Mouse (Mus musculus) mature B cell (primary cell): ENCODE data around the gene Aup1.

Experiments
- in situ Hi-C: fragments of 300-500 bp; cut with MboI; formaldehyde crosslinking; loops from 2 replicates; pipeline ENCODE4 v1.14.3; 2019

Aup1 gene

GRCm38 (mm10) chr6:83029777-83030176, 24.5 kb upstream of the Aup1 start:
- in situ Hi-C loops: no loop called here

DNA sequence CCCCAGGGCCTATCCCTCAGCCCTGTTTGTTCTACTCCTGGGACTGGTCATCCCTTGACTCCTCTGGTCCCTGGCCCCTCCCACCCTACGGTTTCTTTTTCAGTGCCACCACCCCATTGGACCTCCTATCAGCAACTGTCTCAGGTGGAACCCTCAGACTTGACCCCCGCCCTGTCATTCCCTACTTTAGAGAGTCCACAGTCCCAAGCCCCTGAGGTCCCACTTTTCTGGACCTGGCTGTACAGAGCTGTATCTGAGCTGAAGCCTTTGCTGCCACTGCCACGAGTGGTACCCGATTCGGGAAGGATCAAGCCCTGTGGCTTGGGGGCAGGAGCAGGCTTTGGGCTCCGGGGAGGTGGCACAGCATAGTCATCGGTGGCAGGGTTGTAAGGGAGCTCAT, 23.2 kb upstream of the Aup1 start:
- in situ Hi-C loops: no loop called here

DNA sequence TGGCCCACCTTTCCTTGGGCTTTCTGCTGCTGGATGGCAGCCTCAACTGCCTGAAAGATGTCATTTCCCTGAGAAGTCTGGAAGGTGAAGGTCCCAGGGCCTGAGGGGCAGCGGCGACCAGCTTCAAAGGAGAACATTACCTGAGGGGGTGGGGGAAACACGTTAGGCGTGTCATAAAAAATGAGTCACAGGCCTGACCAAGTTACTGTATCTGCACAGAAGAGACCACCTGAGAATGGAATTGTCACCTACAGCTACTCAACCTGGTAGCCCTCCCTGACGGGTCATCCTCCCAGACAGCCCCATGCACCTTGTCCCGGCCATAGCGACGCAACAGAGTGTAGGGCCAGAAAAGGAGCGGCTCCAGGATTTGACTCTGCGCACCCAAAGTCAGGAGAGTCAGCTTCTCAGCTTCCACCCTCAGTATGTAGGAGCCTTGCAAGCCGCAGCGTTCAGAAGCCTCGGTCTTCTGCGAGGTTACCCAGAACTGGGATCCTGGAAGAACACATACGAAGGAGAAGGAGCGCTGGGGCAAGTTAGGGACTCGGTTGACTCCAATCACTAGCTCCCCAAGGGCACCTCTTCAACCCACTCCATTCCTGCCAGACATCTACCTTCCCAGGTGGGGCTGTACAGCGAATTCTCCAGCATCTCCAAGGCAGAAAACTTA, 22.3 kb upstream of the Aup1 start:
- in situ Hi-C loops: no loop called here

DNA sequence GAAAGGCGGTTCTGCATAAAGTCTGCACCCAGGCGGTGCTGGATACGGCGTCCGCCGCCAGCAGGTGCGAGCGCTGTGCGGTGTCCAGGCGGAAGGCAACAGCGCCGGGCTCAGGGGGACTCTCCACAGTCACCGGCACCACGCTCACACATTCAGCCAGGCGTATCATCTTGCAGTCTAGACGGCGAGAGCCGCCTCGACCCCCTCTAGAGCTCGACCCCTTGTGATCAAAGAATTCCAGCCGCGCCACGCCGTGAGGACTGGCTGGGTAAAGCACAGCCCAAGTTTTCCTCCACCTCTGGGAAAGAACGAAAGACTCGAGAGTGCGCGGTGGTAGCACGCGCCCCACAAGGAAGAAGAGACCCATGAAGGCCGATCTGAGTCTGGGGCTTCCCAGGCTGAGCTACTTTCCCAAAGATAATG, 21.5 kb upstream of the Aup1 start:
- in situ Hi-C loops: no loop called here

GRCm38 (mm10) chr6:83033249-83034185, 20.8 kb upstream of the Aup1 start, which contains the start of the genes Dok1 and Loxl3:
Gene Dok1 (minus strand): TSS chr6:83033471.
Gene Loxl3 (plus strand): TSS chr6:83034173.
- in situ Hi-C loops: no loop called here

- in situ Hi-C loops: no loop called here
Measured at GRCm38 (mm10) chr6:83034463-83035055, 19.8 kb upstream of the Aup1 start.

DNA sequence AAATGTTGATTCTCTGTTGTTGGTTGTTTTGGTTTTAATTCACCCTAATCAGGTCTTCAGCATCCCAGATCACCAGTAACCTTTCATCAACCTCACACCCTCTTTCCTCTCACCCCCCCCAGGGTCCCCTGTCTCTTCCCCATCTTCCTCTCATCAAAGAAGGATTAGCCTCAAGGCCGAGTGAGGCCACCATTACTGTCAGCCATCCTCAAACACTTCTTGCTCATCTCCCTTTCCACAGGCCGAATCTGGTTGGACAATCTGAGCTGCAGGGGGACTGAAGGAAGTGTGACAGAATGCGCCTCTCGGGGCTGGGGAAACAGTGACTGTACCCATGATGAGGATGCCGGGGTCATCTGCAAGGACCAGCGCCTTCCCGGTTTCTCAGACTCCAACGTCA, 17.1 kb upstream of the Aup1 start:
- in situ Hi-C loops: no loop called here

DNA sequence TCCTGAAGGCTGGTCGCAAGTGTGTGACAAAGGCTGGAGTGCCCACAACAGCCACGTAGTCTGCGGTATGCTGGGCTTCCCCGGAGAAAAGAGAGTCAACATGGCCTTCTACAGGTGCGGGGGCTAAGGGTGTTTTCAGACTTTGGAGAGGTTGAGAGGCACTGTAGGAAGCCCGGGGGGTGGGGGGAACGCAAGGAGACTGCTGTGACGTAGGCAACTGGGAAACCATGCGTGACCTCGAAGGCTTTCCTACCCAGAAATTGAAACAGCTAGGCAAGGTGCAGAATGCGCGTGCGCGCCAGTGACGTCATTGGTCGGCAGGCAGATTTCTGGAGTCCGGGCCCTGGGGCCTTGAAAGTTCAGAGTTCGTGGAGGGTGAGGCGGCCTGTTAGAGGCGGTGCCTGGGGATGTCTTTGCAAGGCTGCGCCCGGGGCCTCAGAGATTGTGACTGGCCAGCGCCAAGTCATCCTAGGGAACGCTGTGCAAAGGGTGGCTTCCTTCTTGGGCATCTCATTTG, 15.8 kb upstream of the Aup1 start:
- in situ Hi-C loops: no loop called here

DNA sequence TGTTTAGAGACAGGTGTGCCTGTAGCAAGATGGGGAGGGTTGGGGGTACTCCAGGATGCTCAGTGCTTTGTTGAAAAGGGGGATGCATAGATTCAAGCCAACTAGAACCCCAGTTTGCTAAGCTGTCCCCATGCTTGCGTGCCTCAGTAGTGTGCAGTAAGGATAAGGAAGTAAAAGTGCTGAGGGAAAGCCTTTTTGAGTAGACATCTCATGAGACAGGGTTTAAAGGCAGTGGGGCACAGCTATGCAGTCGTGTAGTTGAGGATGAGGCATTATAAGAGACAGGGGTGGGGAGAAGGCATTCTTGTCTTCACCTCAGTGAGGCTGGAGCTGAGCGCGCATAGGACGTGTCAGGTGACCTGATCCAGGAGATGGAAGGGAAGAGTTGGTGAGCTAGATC, 13.7 kb upstream of the Aup1 start:
- in situ Hi-C loops: no loop called here

DNA sequence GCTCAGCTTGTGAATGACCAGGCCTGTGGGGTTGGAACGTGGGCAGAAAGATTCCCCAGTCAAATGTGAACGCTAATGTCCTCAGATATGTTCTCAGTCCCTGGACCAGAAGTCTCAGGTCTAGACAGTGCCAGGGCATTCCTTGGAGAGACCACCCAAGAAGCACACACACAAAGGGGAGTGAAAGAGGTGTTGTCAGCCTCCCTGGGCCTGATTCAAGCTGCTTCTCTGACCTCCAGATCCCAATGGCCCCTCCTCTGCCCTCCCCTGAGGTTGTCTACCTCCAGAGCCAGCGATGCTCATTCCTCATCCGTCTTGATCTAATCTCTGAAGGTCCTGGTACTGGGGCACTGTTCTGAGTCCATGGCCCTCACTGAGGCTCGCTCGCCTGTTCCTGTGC, 10.8 kb upstream of the Aup1 start:
- in situ Hi-C loops: no loop called here

- in situ Hi-C loops: no loop called here
Measured at GRCm38 (mm10) chr6:83043993-83044392, 10.3 kb upstream of the Aup1 start.

DNA sequence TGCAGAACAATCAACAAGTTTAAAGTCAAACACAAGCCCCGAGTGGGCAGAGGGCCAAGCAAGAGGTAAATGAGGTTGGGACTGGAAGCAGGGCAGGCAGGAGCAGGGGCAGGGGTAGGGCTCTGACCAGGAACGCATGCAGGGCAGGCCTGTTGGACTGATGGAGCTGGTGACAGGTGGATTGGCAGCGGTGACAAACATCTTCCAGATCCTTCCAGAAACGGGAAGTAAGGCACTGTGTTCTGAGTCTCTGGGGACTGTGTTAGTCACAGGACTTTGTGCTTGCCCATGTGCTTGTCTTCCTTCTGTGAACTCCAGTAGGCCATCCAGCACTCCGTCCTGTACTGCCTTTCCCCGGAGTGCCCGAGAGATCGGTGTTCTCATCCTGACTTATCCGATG, 9.6 kb upstream of the Aup1 start:
- in situ Hi-C loops: no loop called here

DNA sequence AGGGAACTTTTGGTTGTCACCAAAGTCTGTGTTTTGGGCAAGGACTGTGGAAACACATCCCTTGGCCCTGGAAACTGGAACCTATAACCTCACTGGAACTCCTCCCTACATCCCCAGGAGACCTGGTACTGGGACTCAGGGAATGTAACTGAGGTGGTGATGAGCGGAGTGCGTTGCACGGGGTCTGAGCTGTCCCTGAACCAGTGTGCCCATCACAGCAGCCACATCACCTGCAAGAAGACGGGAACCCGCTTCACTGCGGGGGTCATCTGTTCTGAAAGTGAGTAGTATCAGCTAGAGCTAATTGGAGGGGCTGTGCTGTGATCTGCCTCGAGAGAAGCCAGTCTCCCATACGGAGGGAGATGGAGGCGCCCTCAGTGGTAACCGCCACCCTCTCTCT, 5.0 kb upstream of the Aup1 start:
- in situ Hi-C loops: no loop called here

- in situ Hi-C loops: no loop called here
Measured at GRCm38 (mm10) chr6:83053136-83053960, 973 bp upstream of the Aup1 start.

DNA sequence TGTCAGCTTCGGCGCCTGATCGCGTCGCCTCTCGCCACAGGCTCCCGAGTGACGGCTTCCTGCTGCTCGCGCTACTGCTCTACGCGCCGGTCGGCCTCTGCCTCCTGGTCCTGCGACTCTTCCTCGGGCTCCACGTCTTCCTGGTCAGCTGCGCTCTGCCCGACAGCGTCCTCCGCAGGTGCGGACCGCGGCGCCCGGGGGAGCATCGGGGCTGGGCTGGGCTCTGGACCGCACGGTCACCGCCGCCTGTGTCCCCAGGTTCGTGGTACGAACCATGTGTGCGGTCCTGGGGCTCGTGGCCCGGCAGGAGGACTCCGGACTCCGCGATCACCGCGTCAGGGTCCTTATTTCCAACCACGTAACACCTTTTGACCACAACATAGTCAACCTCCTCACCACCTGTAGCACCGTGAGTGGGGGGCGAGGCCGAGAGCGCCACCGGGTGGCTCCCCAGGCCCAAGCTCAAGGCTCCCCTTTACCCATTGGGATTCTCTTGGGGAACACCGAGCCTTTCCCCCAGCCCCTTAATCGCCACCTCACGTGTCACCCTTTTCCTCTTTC, 630 bp downstream of the Aup1 start, which contains the start of gene Htra2:
Gene Htra2 (minus strand): TSS at position 403 of the 561 bp plus-strand sequence.
- in situ Hi-C loops: no loop called here

GRCm38 (mm10) chr6:83057790-83058189, 3.5 kb downstream of the Aup1 start, which contains the start of gene Dqx1:
Gene Dqx1 (plus strand): TSS chr6:83057844.
- in situ Hi-C loops: no loop called here

DNA sequence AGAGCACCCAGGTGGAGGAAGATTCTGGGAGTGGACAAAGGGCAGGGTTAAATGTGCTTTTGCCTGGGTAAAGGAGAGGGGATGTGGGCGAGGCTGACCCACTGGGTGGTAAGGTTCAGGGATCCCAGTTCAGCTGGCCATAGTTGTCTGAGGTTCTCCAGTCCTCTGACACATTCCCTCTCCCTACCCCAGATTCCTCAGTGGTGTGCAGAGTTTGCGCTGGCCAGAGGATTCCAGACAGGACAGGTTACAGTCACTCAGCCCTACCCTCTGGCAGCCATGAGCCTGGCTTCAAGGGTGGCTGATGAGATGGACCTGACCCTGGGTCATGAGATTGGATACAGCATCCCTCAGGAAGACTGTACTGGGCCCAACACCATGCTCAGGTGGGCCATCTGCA, 4.4 kb downstream of the Aup1 start:
- in situ Hi-C loops: no loop called here

DNA sequence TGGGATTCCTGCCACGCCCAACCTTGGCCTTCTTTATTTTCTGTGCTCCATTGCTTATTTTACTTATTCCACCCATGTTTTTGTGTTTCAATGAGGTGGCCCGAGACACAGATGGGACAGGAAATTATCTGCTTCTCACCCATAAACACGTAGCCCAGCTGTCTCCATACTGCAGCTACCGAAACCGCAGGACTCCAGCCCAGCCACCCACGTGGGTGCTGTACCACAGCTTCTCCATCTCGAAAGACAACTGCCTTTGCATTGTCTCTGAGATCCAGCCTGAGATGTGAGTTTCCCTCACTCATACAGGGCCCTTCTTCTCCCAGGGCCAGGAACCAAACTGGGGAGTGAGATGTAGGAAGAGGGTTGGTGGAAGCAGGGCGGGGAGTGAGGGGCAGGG, 11.7 kb downstream of the Aup1 start:
- in situ Hi-C loops: no loop called here

DNA sequence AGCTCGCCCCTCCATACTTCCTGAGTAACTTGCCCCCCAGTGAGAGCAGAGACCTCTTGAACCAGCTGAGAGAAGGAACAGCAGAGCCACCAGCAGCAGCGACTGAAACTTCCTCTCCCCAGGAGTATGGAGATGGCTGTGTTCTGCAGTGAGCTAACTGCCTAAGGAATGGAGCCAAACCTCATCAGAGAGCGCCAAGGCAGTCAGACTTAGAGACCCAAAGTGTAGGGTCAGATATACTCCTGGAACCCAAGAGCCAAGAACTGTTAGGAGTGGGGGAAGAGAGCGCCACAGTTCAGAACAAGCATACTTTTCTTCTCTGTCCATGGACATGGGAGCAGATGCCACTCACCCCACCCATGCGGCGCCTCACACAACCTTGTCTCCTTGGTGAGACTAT, 12.1 kb downstream of the Aup1 start:
- in situ Hi-C loops: no loop called here

DNA sequence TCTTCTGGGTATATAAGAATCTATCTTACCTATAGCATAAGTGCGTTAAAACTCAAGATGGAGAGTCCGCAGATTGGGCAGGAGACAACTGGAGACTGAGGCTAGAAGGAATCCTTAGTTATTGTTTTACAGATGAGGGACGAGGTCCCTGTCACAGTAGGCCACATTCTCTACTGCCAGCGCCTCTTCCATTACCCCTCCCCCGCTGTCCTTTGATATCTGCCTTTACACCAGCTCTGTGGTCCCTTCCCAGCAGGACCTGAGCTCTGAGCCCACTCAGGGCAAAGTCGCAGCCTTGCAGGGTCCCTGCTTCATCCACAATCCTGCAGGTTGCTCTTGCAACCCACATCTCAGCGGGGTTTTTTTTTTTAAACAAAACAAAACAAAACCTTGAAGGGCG, 13.9 kb downstream of the Aup1 start:
- in situ Hi-C loops: no loop called here
